Mouse (Mus musculus) CD8-positive naive resting alpha-beta T cell, adult 2 months (primary cell): ENCODE results near the gene Tmem210.

Source experiments
- DNase-seq, 2 experiments: peaks; one replicate each; pipeline ENCODE4 v3.0.0; 2022; ENCODE audit warnings: low read depth in 2 of 2, low spot score in 2 of 2

Tmem210 gene

GRCm38 (mm10) chr2:25264851-25265250 lies 23.1 kb upstream of the Tmem210 start:
- no peak for DNase-seq

GRCm38 (mm10) chr2:25265897-25266656 lies 21.9 kb upstream of the Tmem210 start:
- no peak for DNase-seq

- no peak for DNase-seq
These were observed 21.2 kb upstream of the Tmem210 start for GRCm38 (mm10) chr2:25266720-25267119.

- DNase-seq, result no peak
These were observed 20.7 kb upstream of the Tmem210 start for GRCm38 (mm10) chr2:25267241-25267640.

- no peak for DNase-seq
These were observed 20.1 kb upstream of the Tmem210 start for GRCm38 (mm10) chr2:25267746-25268309.

- peak; percentile 91 to 96 for DNase-seq
These were observed 16.0 kb upstream of the Tmem210 start, which contains the start of the genes Ssna1 and Anapc2 for GRCm38 (mm10) chr2:25271827-25272511. Ssna1 (minus strand) TSS chr2:25272438. Anapc2 (plus strand) TSS chr2:25272478.

GRCm38 (mm10) chr2:25272515-25272914 lies 15.4 kb upstream of the Tmem210 start:
- no peak for DNase-seq

- DNase-seq, result no peak
These were observed 14.9 kb upstream of the Tmem210 start for GRCm38 (mm10) chr2:25273010-25273409.

GRCm38 (mm10) chr2:25278928-25279882 lies 8.7 kb upstream of the Tmem210 start:
- DNase-seq, result peak; percentile 69 to 81

GRCm38 (mm10) chr2:25285551-25285950 lies 2.4 kb upstream of the Tmem210 start:
- no peak for DNase-seq

GRCm38 (mm10) chr2:25286314-25286713 lies 1.6 kb upstream of the Tmem210 start:
- DNase-seq, result no peak

GRCm38 (mm10) chr2:25286837-25287636 lies 908 bp upstream of the Tmem210 start:
- DNase-seq, result no peak

- DNase-seq, result no peak
These were observed 895 bp downstream of the Tmem210 start for GRCm38 (mm10) chr2:25288734-25289345.

GRCm38 (mm10) chr2:25289651-25290050 lies 1.7 kb downstream of the Tmem210 start, which contains the start of gene Lrrc26:
Lrrc26 (plus strand) TSS chr2:25289915.
- DNase-seq, result no peak

- no peak for DNase-seq
These were observed 2.3 kb downstream of the Tmem210 start for GRCm38 (mm10) chr2:25290101-25290815.

- no peak for DNase-seq
These were observed 2.8 kb downstream of the Tmem210 start for GRCm38 (mm10) chr2:25290816-25291130.

- no peak for DNase-seq
These were observed 3.5 kb downstream of the Tmem210 start for GRCm38 (mm10) chr2:25291184-25292053.

GRCm38 (mm10) chr2:25292054-25292544 lies 4.2 kb downstream of the Tmem210 start:
- DNase-seq, result no peak
